In the genomic region with DNA sequence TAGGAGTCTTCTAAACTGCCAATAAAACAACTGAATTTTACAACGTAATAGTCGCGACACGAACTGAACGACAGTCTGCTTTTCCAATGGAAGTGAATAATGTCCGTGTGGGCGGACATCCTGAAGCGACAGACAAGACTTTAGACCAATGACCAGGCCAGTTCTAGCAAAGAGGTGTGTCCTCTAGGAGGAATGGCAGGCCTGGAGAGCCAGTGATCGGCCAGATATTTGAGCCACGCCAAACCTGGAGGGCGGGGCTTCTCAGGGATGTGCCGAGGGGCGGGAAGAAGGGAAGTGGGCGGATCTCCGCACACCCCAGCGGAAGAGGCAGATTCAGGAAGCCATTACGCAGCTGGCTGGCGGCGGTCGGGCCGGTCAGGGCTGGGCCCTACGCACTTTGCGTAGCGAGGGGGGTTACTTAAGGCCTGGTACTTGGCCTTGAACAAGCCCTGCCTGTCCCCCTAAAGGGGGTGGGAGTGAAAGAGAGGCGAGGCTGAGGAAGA, we compare ENCODE assay signal across 8 mouse cellular contexts. TPM values are rescaled to one million over a fixed set of nuclear protein-coding genes. Genes with fewer than 3 reads are reported as not detected.
DNase-seq lines count a peak whose midpoint lies in the region; ATAC-seq lines count a peak whose summit lies in the region.

No protein-coding gene starts in this region.

- peaks cover 4% of the 10 kb centered on the region; the same call in 1 of the 2 replicates for H3K4me1 ChIP-seq in hindbrain, embryonic 11.5 days (replicated peaks; ENCODE audit: control insufficient read depth, insufficient read depth, low read length)

- H3K4me2 ChIP-seq in hindbrain, embryonic 11.5 days (replicated peaks; ENCODE audit: low read depth, low read length) = peak overlapping the region; percentile 82

- peak; percentile 98 for DNase-seq in Muller cell, postnatal 12 days (ENCODE audit: inconsistent ontology term)
- peak; percentile 99 for DNase-seq in cerebellum, adult 9-11 months
- peak; percentile 99 for DNase-seq in frontal cortex, adult 2 months (ENCODE audit: extremely low spot score in 1 of 2, low spot score in 1 of 2)
- peak; percentile 98 for DNase-seq in hindbrain, embryonic 11.5 days (ENCODE audit: low spot score)
- peak; percentile 99 for DNase-seq in layer of hippocampus, postnatal 10 days (ENCODE audit: low spot score in 2 of 2)
- peak; percentile 99 for DNase-seq in lung, postnatal 10 days
- peak; percentile 98 for DNase-seq in ovary, postnatal 36 days (ENCODE audit: low spot score)
- DNase-seq in thymus, postnatal 25 days = peak; percentile 99

- H3K36me3 ChIP-seq in hindbrain, embryonic 11.5 days (ENCODE audit: control insufficient read depth, insufficient read depth, low read length) = 0 out of 2 replicates have a peak, but pooled peaks cover 3% of the 10 kb centered on the region

- under 1% methylated on average over 25 of the region's 25 CpGs for WGBS in hindbrain, embryonic 11.5 days

- peak overlapping the region; percentile 75 for H3K4me3 ChIP-seq in hindbrain, embryonic 11.5 days (ENCODE audit: low read depth, low read length)

- no peaks in the 10 kb centered on the region for H3K9me3 ChIP-seq in hindbrain, embryonic 11.5 days (ENCODE audit: control insufficient read depth, low read length)

- H3K27me3 ChIP-seq in hindbrain, embryonic 11.5 days (ENCODE audit: control insufficient read depth, insufficient read depth, low read length) = no peaks in the 10 kb centered on the region

- H3K9ac ChIP-seq in hindbrain, embryonic 11.5 days (ENCODE audit: low read depth, low read length) = peak overlapping the region; percentile 63

- H3K27ac ChIP-seq in hindbrain, embryonic 11.5 days (ENCODE audit: low read depth, low read length) = peak overlapping the region; percentile 79

- peak; percentile 97 for ATAC-seq in hindbrain, embryonic 11.5 days (ENCODE audit: low FRiP score)

RNA-seq across cellular contexts. Expression of a gene that starts 0.7 kb away (rescaled TPM):
- polyA plus RNA-seq in frontal cortex, adult 2 months (2012; rRNA removed) = 44.3 and 49.9 TPM in 2 replicates
- polyA plus RNA-seq in hindbrain, embryonic 11.5 days (2014; fragmentation: Nextera tagmentation; extraction: Ambion mirVana) = 19.5 and 28.4 TPM in 2 replicates
- 10 to 100 TPM; 46.0 to 48.9 TPM for total RNA-seq in layer of hippocampus, postnatal 10 days (2021)

RNA-seq across cellular contexts. Expression of a gene that starts 1.7 kb away (rescaled TPM):
- polyA plus RNA-seq in frontal cortex, adult 2 months (2012; rRNA removed) = 3.1 and 3.2 TPM in 2 replicates
- 5.2 and 6.0 TPM in 2 replicates for polyA plus RNA-seq in hindbrain, embryonic 11.5 days (2014; fragmentation: Nextera tagmentation; extraction: Ambion mirVana)
- total RNA-seq in layer of hippocampus, postnatal 10 days (2021) = 1 to 10 TPM; 3.4 TPM

RNA-seq across cellular contexts. Expression of a gene that starts 56.2 kb away (rescaled TPM):
- polyA plus RNA-seq in frontal cortex, adult 2 months (2012; rRNA removed) = 53.2 and 59.4 TPM in 2 replicates
- 30.2 and 30.8 TPM in 2 replicates for polyA plus RNA-seq in hindbrain, embryonic 11.5 days (2014; fragmentation: Nextera tagmentation; extraction: Ambion mirVana)
- 10 to 100 TPM; 42.0 to 42.5 TPM for total RNA-seq in layer of hippocampus, postnatal 10 days (2021)

Comparison
In these comparisons a context has a peak if more than half of its experiments do, and no peak if none do; other contexts are left out.
1. Peak in every context shown above with its lines: DNase-seq, ATAC-seq, H3K4me3 ChIP-seq and H3K27ac ChIP-seq.